Mouse (Mus musculus): ENCODE measurements around the gene Dusp23.
A peak's percentile ranks its signal among the peaks of the same experiment; 100 is the strongest.

Gene Dusp23

DNA sequence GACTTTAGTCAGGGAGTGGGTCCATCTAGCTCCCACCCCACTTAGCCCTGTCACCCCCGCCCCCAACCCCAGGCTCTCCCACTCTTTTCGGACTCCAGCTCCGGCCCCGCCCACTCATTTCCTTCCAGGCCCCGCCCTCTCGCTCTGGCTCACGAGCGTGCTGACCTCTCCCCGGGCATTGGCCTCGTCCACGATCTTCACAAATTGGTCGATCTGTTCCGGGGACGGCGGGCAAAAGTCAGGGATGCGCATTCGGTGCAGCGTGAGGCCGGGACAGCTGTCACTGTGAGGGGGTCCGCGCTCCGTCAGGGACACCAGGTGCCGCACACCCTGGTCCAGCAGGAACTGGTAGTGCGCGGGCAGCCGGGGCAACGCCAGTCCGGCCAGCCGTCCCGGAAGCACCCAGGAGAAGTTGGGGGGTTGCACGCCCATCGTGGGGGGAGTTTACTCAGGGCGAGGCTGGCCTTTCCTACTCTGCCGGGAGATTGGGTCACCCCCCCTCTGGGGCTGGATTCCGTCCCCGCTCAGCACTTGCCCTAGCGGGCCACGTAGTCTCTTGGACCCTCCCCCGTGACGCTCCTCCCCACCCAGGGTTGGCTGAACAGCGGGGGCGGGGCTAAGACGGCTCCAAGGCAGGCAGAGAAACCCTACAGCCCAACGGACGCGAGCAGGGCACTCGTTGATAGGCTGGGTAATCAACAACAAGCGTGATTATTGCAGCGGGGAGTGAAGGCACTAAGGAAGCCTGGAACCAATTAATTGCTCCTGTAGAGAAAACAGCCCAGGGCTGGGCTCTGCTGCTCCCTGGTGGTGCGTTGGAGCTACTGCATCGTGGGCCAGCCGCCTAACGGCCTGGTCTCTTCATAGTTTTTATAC, at the start of gene Dusp23:
Gene Dusp23 (minus strand): TSS at position 512 of the 876 bp plus-strand sequence.
- peak; percentile 98 for DNase-seq (ENCODE audit: low read depth, low spot score)

DNA sequence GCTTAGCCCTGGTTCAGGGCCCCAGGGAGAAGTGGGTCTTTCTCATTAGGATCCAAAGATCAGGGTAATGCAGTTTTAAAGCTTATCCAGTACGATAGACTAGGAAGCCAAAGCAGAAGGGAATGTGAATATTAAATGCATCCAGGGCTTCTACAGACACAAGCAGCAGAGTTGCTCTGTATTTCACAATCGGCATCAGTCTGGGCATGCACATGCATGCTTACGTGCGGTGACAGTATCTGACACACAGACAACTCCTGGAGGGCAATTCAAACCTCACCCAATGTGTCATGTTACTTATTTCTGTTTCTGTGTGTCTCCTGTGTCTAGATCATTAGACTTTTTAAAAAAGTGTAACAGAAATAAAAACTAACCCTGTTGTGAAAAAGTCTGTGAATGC, 48.0 kb upstream of the Dusp23 start:
- DNase-seq (ENCODE audit: low read depth, low spot score) = no peak

DNA sequence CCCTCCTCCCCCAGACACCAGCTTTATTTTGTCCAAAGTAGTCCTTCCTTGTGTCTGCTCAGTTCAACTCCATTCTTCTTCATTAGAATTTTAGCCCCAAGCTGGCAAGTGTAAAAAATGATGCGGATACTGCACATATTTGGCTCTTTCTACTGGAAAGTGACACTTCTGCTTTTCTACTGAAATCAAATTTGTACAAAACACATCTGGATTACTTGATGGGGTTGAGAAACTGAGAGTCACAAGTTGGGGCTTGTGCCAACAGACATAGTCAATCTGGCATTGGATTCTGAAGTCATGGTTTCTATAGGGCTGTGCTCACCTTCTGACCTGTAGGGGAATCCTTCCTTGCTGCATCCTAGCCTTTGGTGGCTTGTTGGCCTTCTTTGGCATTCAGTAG, 38.0 kb upstream of the Dusp23 start:
- DNase-seq (ENCODE audit: low read depth, low spot score) = no peak

DNA sequence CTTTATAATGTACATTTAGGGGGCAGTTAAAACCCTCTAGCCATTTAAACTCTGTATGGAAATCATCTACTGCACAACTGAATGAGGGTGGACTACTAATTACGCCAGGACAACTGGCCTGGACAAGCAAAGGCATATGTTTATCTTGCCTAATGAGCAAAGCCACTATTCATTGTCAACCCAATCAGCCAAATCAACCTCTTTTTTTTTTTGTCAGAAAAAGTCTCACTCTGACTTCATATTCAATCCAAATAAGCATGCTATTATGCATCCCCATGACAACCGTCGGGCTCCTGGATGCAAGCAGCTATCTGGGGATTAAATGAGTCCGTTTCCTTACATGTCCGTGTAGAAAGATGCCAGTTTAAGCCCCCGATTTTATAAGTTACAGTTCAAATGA, 34.8 kb upstream of the Dusp23 start:
- DNase-seq (ENCODE audit: low read depth, low spot score) = no peak

DNA sequence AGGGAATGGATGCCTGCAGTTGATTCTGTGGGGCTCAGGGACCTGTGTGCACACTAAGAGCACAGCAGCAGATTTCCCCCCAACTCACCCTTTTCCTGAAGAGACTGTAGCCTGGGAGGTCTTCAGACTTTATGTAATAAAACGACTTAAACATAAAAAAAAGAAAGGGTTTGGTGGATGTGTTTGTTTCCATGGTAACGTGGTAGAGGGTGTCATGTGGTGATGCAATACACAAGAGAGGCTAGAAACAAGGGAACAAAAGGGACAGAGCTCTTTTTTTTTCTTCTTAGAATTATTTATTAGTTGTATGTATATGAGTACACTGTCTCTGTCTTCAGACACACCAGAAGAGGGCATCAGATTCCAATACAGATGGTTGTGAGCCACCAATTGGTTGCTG, 32.7 kb upstream of the Dusp23 start:
- DNase-seq (ENCODE audit: low read depth, low spot score) = no peak

DNA sequence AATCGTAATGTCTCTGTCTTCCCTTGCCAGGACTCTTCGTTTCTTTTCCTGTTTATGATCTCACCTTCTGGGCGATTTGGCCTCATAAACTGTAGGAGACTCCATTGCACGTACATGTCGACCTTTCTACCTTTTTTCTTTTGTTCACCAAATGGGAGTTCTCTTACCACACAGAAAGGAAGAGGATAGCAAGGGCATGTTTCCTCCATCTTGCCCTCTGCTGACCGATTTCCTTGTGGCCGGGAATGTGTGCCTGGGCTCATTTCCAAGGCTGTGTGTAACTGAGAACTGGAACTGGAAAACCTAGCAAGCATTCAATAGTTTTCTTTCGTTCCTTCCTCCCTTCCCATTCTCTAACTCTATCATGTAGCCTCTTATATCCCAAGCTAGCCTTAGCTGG, 26.9 kb upstream of the Dusp23 start:
- no peak for DNase-seq (ENCODE audit: low read depth, low spot score)

DNA sequence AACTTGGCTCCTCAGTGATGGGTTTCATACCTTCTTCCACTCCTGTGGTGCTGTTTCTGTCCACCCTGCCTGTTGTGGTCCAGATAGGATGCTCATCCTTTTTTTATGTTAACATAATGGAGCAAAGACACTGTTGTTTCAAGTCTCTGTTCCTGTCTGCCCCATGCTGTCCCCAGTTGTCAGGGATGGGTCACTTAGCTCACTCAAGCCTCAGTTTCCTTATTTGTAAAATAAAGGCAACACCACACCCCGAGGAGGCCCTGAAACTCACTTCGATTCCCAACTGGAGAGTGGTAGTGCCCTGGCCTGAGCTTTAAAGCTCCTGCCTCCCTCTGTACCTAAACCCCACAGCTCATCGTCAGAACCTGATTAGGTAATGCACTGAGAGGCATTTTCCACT, 24.5 kb upstream of the Dusp23 start:
- DNase-seq (ENCODE audit: low read depth, low spot score) = peak; percentile 30

DNA sequence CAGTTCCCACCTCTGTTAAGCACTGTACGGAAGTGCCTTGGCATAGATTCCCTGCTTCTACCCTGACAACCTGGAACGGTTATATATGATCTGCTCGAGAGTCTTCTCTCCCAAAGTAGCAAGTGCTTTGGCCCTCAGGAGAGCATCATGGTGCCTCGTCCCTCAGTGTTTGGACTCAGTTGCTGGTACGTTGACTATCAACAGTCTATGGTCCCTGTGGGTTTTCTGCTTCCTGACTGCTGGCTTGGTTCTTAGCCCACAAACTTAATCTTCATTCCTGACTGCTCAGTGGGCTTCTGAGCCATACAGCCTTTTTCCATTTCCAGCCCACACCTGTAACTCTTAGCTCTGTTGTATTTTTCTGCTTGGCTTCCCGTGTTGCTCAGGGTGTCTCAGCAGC, 21.1 kb upstream of the Dusp23 start:
- no peak for DNase-seq (ENCODE audit: low read depth, low spot score)

DNA sequence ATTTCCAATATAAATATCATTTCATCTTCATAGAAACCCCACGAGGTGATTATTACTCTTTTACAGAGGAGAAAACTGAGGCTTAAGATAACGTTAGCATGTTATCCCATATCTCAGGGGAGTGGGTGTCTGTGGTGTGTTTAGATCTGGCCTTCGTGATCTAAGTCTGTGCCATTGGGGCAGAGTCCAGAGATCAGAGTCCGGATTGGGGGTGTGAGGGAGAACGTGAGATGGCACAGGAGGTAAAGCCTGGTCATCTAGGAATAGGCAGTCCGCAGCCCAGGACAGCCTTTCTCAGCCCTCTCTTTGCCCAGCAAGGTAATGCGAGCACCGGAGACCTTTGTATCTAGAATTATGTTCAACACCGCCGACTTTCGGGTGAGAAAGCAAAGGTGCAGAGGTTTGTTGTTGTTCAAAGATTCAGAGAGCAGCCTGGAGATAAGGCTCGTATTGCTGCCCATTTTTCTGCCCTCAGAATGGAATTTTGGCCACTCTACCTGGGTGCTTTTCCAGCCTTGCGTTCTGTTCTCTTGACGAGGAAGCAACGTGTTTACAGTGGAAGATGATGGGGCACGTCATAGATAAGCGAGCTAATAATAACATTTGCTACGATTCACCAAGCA, 19.4 kb upstream of the Dusp23 start:
- no peak for DNase-seq (ENCODE audit: low read depth, low spot score)

DNA sequence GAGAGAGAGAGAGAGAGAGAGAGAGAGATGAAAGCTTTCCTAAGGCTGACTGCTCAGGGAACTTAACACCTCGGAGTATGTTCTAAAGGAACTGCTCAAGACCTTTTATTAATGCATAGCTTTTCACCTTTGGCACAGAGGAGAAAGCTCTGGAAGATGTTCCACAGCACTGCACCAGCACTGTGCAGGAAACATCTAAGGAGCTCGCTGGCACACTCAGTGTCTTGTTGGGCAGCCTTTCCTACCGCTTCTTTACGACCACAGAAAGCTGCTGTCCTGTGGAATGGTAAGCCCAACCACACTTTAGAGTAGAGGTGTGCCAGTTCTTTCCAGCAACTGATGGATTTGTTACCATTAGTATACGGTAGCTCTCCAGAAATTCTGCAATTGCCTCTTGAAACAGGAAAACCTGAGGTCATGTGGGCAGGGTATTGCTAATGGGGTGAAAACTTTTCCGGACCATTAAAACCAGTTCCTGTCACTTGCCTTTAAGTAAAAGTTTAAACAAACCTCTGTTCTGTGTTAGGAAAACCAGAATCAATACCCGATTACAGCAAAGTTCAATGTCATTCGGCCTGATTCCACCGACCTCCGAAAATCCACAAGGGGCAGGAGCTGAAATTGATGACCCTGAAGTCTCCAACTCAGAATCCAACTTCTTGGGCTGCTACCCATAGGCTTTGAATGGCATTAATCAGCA, 18.7 kb upstream of the Dusp23 start:
- DNase-seq (ENCODE audit: low read depth, low spot score) = no peak

DNA sequence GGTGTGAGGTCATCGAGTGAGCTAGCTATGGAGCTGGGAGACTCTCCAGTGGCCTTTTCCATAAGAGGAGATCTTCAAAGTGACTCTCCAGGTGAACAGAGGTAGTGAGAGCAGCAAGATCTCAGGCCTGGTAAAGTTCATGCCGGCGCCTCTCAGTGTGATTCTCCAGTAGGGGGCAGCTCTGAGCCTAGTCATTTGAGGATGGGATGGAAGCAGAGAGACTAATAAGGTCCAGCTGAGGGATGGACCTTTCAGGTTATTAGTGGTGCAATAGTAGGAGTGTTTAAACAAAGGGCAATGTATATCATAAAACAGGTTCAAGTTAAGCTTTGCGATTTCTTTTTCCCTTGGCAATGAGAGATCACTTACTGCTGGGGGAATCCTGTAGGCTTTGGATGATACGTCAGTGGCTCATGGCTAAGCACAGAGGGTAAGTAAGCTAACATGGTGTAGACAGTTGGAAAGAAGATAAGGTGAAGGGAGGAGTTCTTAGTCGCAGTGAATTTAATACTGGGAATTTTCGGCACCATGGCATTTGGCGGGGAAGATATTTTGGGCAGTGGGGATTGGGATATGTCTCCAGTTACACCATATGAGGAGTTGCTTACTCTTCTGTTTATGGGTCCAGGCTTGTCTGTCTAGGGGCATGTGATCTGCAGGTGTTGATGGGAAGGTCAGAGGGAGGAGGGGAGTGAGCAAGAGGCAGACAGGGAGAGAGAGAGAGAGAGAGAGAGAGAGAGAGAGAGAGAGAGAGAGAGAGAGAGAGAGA, 17.9 kb upstream of the Dusp23 start:
- DNase-seq (ENCODE audit: low read depth, low spot score) = peak; percentile 25

DNA sequence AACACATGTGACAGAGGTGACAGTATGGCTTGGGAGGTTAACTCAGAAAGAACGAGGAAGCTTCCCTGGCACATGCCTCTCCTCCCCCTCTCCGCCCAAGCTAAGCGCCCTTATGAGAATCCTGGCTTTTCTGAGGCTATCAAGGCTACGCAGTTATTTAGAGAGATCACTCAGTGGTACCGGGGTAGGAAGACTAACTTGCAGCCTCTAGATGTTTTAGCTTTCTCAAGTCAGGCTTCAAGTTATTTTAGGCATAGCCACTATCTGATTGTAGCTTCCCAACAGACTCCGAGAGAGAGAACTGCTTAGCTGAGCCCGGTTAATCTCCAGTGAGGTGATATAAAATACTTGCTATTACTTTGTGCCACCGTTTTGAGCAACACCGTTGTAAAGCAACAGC, 16.6 kb upstream of the Dusp23 start:
- no peak for DNase-seq (ENCODE audit: low read depth, low spot score)

DNA sequence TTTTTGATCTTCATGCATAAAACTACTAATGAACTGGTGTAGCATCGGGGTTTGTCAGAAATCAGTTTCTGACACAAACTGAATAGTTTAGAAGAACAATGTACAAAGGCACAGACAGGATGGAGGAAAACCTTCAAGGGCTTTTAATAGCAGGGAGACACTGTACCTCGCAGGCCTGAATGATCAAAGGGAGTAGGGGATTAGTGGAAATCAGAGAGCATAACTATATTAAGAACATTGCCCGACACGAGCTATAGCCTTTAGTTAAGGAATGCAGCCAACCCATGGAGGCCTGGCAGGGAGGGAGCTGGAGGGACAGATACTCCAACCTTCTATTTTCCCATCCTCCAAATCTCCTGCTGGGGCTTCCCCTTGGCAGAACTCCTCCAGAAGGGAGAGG, 14.5 kb upstream of the Dusp23 start:
- DNase-seq (ENCODE audit: low read depth, low spot score) = no peak

DNA sequence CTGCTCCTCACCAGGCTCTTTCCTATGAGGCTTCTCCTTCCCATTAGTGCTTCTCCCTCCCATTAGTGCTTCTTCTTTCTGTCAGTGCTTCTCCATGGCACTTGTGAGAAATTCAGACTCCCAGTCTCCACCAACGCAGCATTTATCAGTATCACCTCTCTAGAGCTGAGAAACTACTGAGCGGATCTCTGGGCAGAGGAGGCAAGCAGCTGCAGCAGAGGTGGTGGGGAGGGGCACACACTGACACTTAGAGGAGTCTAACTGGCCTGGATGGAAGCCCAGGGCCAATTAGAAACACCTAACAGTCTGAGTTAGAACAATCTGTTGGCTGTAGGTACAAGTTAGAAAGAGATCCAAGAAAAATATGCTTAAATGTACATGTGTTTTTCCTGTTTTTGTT, 6.0 kb upstream of the Dusp23 start:
- DNase-seq (ENCODE audit: low read depth, low spot score) = no peak

DNA sequence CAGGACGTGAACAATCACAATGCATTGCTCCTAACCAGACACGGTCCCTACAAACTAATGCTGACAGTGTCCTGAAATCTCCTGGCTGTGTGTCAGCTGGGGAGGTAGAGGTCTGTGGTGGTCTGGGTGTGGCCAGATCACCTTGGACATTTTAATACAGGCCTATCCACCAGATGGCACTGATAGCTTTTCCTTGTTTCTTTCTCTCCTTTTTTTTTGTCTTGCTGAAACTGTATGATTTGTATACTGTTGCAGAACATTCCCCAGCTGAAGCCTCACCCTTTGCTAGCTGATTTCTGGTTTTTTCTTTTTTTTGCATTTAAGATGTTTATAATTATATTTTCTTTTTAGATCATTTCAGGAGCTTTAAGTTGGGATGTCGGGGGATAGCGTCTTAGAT, 5.0 kb upstream of the Dusp23 start:
- no peak for DNase-seq (ENCODE audit: low read depth, low spot score)

DNA sequence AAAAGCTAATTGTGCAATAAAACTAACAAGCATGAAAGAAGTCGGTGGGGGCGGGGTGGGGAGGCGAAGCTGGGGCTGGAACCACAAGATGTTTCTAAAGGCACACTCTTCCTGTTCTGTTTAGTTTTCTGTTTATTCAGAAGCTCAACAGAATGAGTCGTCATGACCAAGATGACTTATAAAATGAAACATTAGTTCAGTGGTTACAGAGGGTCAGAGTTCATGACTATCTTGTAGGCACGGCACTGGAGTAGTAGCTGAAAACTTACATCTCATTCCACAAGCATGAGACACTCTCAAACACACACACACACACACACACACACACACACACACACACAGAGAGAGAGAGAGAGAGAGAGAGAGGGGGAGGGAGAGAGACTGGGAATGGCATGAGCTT, 3.5 kb upstream of the Dusp23 start:
- no peak for DNase-seq (ENCODE audit: low read depth, low spot score)

DNA sequence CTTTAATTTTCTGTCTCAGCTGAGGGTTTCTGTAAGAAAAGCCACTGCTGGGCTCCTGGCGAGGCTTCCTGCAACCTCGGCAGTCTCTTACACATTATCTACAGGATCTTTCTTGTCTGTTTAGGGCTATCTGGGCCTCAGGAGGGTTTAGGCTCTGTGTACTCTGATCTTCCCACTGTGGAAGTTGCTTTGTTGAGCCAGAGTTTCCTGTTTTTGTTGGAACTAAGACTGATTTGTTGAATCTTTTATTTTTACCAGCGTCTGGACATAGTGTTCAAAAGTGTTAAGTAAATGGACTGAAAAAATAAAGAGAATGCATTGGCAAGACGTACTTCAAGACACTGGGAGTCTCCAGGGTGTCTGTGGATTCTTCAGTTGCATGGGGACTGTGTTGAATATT, 2.5 kb upstream of the Dusp23 start:
- no peak for DNase-seq (ENCODE audit: low read depth, low spot score)

DNA sequence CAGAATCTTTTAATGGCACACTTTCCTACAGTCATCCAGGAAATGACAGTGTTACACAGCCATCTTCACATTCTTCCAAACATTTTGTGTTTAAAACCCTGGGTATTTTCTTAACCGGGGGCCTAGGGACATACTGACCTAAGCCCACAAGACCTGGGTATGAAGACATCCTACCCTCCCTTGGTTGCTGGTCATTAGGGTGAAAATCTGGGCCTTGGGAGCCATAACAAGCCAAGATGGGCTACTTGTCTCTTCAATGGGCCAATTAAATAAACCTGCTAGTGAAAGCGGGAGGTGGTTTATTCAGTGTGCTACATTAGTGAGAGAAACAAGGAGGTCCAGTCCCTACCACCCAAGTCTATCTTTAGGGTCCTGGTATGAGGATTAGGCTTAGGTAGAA, 1.4 kb upstream of the Dusp23 start:
- DNase-seq (ENCODE audit: low read depth, low spot score) = no peak

DNA sequence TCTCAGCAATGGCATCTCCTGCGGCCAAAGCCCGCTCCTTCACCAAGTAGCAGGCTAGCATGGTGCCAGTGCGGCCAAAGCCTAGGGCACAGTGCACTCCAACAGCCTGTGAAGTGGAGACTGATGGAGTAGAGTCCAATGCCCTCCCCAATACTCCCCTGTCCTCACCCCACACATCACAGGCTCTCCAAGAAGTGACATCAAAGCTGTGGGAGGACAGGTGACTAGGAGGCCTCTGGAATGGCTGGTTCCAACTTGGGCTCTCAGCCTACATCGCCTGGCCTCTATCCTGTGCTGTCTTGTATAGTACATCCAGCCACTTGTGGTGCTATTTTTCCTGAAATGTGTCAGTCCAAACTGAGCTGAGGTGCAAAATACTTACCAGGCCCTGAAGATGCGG, 1.0 kb downstream of the Dusp23 start:
- peak; percentile 22 for DNase-seq (ENCODE audit: low read depth, low spot score)

DNA sequence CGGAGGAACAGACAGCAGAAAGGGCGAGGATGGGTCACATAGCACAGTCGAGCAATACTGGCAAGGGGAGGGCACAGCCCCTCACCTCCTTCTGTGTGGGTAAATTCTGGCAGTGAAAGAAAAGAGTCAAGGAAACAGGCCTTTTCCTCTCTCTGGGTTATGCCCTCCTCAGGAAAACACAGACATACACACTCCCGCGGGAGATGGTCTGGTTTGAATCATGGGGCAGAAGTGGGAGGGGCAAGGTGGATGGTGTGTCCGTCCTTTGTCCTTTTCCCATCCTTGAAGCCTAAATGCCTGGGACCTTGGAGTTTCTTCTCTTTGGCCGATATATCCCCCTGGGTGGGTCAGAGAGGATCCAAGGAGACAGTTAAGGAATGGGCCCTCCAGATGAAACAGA, 2.9 kb downstream of the Dusp23 start:
- no peak for DNase-seq (ENCODE audit: low read depth, low spot score)

DNA sequence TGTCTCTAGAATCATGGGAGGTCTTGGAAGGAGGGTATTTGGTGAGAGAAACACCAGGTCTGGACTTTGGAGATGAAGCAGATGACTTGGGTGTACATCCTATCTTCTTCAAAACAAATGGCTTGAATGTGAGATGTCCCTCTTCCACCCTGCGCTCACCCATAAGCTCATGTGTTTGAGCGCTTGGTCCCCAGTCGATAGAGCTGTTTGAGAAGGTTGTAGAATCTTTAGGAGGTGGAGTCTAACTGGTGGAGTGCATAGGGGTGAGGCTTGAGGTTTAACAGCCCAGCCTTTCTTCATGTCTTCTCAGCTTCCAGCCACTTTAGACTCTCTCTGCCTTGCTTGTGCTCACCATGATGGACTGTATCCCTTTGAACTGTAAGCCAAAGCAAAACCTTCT, 6.5 kb downstream of the Dusp23 start:
- DNase-seq (ENCODE audit: low read depth, low spot score) = no peak

DNA sequence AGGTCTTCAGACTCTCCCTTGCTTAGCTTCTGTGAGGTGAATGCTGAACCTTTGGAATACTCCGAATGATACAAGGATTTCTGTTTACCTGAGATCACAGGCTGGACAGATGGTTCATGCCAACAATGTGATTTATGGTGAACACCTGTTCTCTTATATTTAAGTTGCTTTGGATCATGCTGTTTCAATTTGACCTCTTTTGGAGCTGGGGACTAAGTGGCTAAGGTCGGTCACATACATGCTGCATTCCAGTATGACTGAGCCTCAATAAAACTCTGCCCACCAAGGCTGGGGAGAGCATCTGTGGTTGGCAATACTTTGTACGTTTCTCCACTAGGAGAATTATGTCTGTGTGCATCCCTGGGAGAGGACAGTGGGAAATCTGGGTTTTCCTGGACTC, 8.7 kb downstream of the Dusp23 start:
- no peak for DNase-seq (ENCODE audit: low read depth, low spot score)

Measured in ZHBTc4 (cell line).